Mouse (Mus musculus): ENCODE data around the gene Inf2. TPM values are rescaled to one million over a fixed set of nuclear protein-coding genes. Genes with fewer than 3 reads are reported as not detected.
A peak's percentile ranks its signal among the peaks of the same experiment; 100 is the strongest.

The Inf2 gene
- polyA plus RNA-seq, 1 experiment from 2014 or later = 4.3 TPM

GRCm38 (mm10) chr12:112546110-112546509, 42.5 kb upstream of the Inf2 start:
- DNase-seq (ENCODE audit: low spot score) (no peak), ATAC-seq (replicated peaks; ENCODE audit: low FRiP score, low TSS enrichment, low read depth) (no peak)
- H3K4me2 ChIP-seq (ENCODE audit: low read length) = no peak overlapping the region
- 0 out of 2 replicates have a peak, but pooled peaks cover 6% of the 10 kb centered on the region for H3K4me1 ChIP-seq (replicated peaks; ENCODE audit: control insufficient read depth, insufficient read depth, low read length)
- WGBS = 96% methylated on average over 8 of the region's 8 CpGs
- H3K9me3 ChIP-seq (ENCODE audit: control insufficient read depth, low read length) = no peaks in the 10 kb centered on the region
- H3K27ac ChIP-seq (ENCODE audit: low read depth) = no peak overlapping the region
- H3K9ac ChIP-seq (ENCODE audit: low read length) = no peak overlapping the region
- H3K36me3 ChIP-seq (ENCODE audit: control insufficient read depth, insufficient read depth, low read length) = no peaks in the 10 kb centered on the region
- no peak overlapping the region for H3K4me3 ChIP-seq (ENCODE audit: low read depth, low read length)
- H3K27me3 ChIP-seq (replicated peaks; ENCODE audit: control insufficient read depth, insufficient read depth, low read length) = no peaks in the 10 kb centered on the region

- H3K9ac ChIP-seq (ENCODE audit: low read length) = no peak overlapping the region
- no peak overlapping the region for H3K27ac ChIP-seq (ENCODE audit: low read depth)
- H3K9me3 ChIP-seq (ENCODE audit: control insufficient read depth, low read length) = no peaks in the 10 kb centered on the region
- H3K4me3 ChIP-seq (ENCODE audit: low read depth, low read length) = no peak overlapping the region
- H3K4me1 ChIP-seq (replicated peaks; ENCODE audit: control insufficient read depth, insufficient read depth, low read length) = 0 out of 2 replicates have a peak, but pooled peaks cover 4% of the 10 kb centered on the region
- WGBS = 95% methylated on average over 1 of the region's 1 CpGs
- ATAC-seq (replicated peaks; ENCODE audit: low FRiP score, low TSS enrichment, low read depth) (no peak), DNase-seq (ENCODE audit: low spot score) (no peak)
- H3K27me3 ChIP-seq (replicated peaks; ENCODE audit: control insufficient read depth, insufficient read depth, low read length) = no peaks in the 10 kb centered on the region
- no peak overlapping the region for H3K4me2 ChIP-seq (ENCODE audit: low read length)
- H3K36me3 ChIP-seq (ENCODE audit: control insufficient read depth, insufficient read depth, low read length) = no peaks in the 10 kb centered on the region
These were observed 39.3 kb upstream of the Inf2 start for GRCm38 (mm10) chr12:112549287-112549686.

- WGBS = 10% methylated on average over 13 of the region's 13 CpGs
- Histone ChIP-seq H3K27ac (ENCODE audit: low read depth) (no peak overlapping the region), H3K36me3 (ENCODE audit: control insufficient read depth, insufficient read depth, low read length) (no peaks in the 10 kb centered on the region), H3K9ac (ENCODE audit: low read length) (no peak overlapping the region), H3K9me3 (ENCODE audit: control insufficient read depth, low read length) (no peaks in the 10 kb centered on the region), H3K4me2 (ENCODE audit: low read length) (no peak overlapping the region), H3K4me3 (ENCODE audit: low read depth, low read length) (no peak overlapping the region), H3K27me3 (replicated peaks; ENCODE audit: control insufficient read depth, insufficient read depth, low read length) (no peaks in the 10 kb centered on the region), H3K4me1 (replicated peaks; ENCODE audit: control insufficient read depth, insufficient read depth, low read length) (0 out of 2 replicates have a peak, but pooled peaks cover 4% of the 10 kb centered on the region)
- ATAC-seq (replicated peaks; ENCODE audit: low FRiP score, low TSS enrichment, low read depth) = peak; percentile 73
- DNase-seq (ENCODE audit: low spot score) = peak; percentile 99
These were observed 36.7 kb upstream of the Inf2 start for GRCm38 (mm10) chr12:112551861-112552375.

GRCm38 (mm10) chr12:112552520-112552919, 36.1 kb upstream of the Inf2 start:
- Histone ChIP-seq H3K27ac (ENCODE audit: low read depth) (no peak overlapping the region), H3K4me1 (replicated peaks; ENCODE audit: control insufficient read depth, insufficient read depth, low read length) (0 out of 2 replicates have a peak, but pooled peaks cover 4% of the 10 kb centered on the region), H3K4me2 (ENCODE audit: low read length) (no peak overlapping the region), H3K9ac (ENCODE audit: low read length) (no peak overlapping the region), H3K27me3 (replicated peaks; ENCODE audit: control insufficient read depth, insufficient read depth, low read length) (no peaks in the 10 kb centered on the region), H3K36me3 (ENCODE audit: control insufficient read depth, insufficient read depth, low read length) (no peaks in the 10 kb centered on the region), H3K9me3 (ENCODE audit: control insufficient read depth, low read length) (no peaks in the 10 kb centered on the region), H3K4me3 (ENCODE audit: low read depth, low read length) (no peak overlapping the region)
- DNase-seq (ENCODE audit: low spot score) = no peak
- ATAC-seq (replicated peaks; ENCODE audit: low FRiP score, low TSS enrichment, low read depth) = peak; percentile 17; the same call in 1 of the 2 replicates
- 59% methylated on average over 5 of the region's 5 CpGs for WGBS

GRCm38 (mm10) chr12:112554900-112555299, 33.7 kb upstream of the Inf2 start:
- Histone ChIP-seq H3K4me1 (replicated peaks; ENCODE audit: control insufficient read depth, insufficient read depth, low read length) (0 out of 2 replicates have a peak, but pooled peaks cover 4% of the 10 kb centered on the region), H3K9me3 (ENCODE audit: control insufficient read depth, low read length) (no peaks in the 10 kb centered on the region), H3K27ac (ENCODE audit: low read depth) (no peak overlapping the region), H3K27me3 (replicated peaks; ENCODE audit: control insufficient read depth, insufficient read depth, low read length) (no peaks in the 10 kb centered on the region), H3K9ac (ENCODE audit: low read length) (no peak overlapping the region), H3K4me3 (ENCODE audit: low read depth, low read length) (no peak overlapping the region), H3K4me2 (ENCODE audit: low read length) (no peak overlapping the region), H3K36me3 (ENCODE audit: control insufficient read depth, insufficient read depth, low read length) (no peaks in the 10 kb centered on the region)
- 31% methylated on average over 12 of the region's 12 CpGs for WGBS
- DNase-seq (ENCODE audit: low spot score) (no peak), ATAC-seq (replicated peaks; ENCODE audit: low FRiP score, low TSS enrichment, low read depth) (peak; percentile 33; the same call in 1 of the 2 replicates)

- H3K9me3 ChIP-seq (ENCODE audit: control insufficient read depth, low read length) = no peaks in the 10 kb centered on the region
- 70% methylated on average over 9 of the region's 9 CpGs for WGBS
- no peak overlapping the region for H3K27ac ChIP-seq (ENCODE audit: low read depth)
- no peaks in the 10 kb centered on the region for H3K27me3 ChIP-seq (replicated peaks; ENCODE audit: control insufficient read depth, insufficient read depth, low read length)
- H3K36me3 ChIP-seq (ENCODE audit: control insufficient read depth, insufficient read depth, low read length) = no peaks in the 10 kb centered on the region
- DNase-seq (ENCODE audit: low spot score) (no peak), ATAC-seq (replicated peaks; ENCODE audit: low FRiP score, low TSS enrichment, low read depth) (no peak)
- no peak overlapping the region for H3K9ac ChIP-seq (ENCODE audit: low read length)
- no peak overlapping the region for H3K4me2 ChIP-seq (ENCODE audit: low read length)
- H3K4me1 ChIP-seq (replicated peaks; ENCODE audit: control insufficient read depth, insufficient read depth, low read length) = 0 out of 2 replicates have a peak, but pooled peaks cover 4% of the 10 kb centered on the region
- H3K4me3 ChIP-seq (ENCODE audit: low read depth, low read length) = no peak overlapping the region
These were observed 32.0 kb upstream of the Inf2 start for GRCm38 (mm10) chr12:112556531-112557060.

- 88% methylated on average over 5 of the region's 5 CpGs for WGBS
- DNase-seq (ENCODE audit: low spot score) = no peak
- H3K4me3 ChIP-seq (ENCODE audit: low read depth, low read length) = no peak overlapping the region
These were observed 31.4 kb upstream of the Inf2 start for GRCm38 (mm10) chr12:112557219-112557618.

GRCm38 (mm10) chr12:112559231-112559630, 29.4 kb upstream of the Inf2 start:
- no peak overlapping the region for H3K4me2 ChIP-seq (ENCODE audit: low read length)
- ATAC-seq (replicated peaks; ENCODE audit: low FRiP score, low TSS enrichment, low read depth) (no peak), DNase-seq (ENCODE audit: low spot score) (no peak)
- WGBS = 44% methylated on average over 3 of the region's 3 CpGs
- no peak overlapping the region for H3K9ac ChIP-seq (ENCODE audit: low read length)
- H3K4me3 ChIP-seq (ENCODE audit: low read depth, low read length) = no peak overlapping the region
- no peaks in the 10 kb centered on the region for H3K36me3 ChIP-seq (ENCODE audit: control insufficient read depth, insufficient read depth, low read length)
- no peak overlapping the region for H3K27ac ChIP-seq (ENCODE audit: low read depth)
- H3K4me1 ChIP-seq (replicated peaks; ENCODE audit: control insufficient read depth, insufficient read depth, low read length) = no peaks in the 10 kb centered on the region
- no peaks in the 10 kb centered on the region for H3K9me3 ChIP-seq (ENCODE audit: control insufficient read depth, low read length)
- no peaks in the 10 kb centered on the region for H3K27me3 ChIP-seq (replicated peaks; ENCODE audit: control insufficient read depth, insufficient read depth, low read length)

More at GRCm38 (mm10) chr12:112557219-112557618, 31.4 kb upstream of the Inf2 start:
- Histone ChIP-seq H3K4me1 (replicated peaks; ENCODE audit: control insufficient read depth, insufficient read depth, low read length) (0 out of 2 replicates have a peak, but pooled peaks cover 3% of the 10 kb centered on the region), H3K27me3 (replicated peaks; ENCODE audit: control insufficient read depth, insufficient read depth, low read length) (no peaks in the 10 kb centered on the region), H3K4me2 (ENCODE audit: low read length) (no peak overlapping the region), H3K36me3 (ENCODE audit: control insufficient read depth, insufficient read depth, low read length) (no peaks in the 10 kb centered on the region), H3K9ac (ENCODE audit: low read length) (no peak overlapping the region), H3K9me3 (ENCODE audit: control insufficient read depth, low read length) (no peaks in the 10 kb centered on the region), H3K27ac (ENCODE audit: low read depth) (no peak overlapping the region)
- ATAC-seq (replicated peaks; ENCODE audit: low FRiP score, low TSS enrichment, low read depth) = no peak

GRCm38 (mm10) chr12:112559671-112560070, 28.9 kb upstream of the Inf2 start:
- ATAC-seq (replicated peaks; ENCODE audit: low FRiP score, low TSS enrichment, low read depth) = no peak

More at GRCm38 (mm10) chr12:112559671-112560070, 28.9 kb upstream of the Inf2 start:
- Histone ChIP-seq H3K9ac (ENCODE audit: low read length) (no peak overlapping the region), H3K27ac (ENCODE audit: low read depth) (no peak overlapping the region), H3K36me3 (ENCODE audit: control insufficient read depth, insufficient read depth, low read length) (no peaks in the 10 kb centered on the region), H3K27me3 (replicated peaks; ENCODE audit: control insufficient read depth, insufficient read depth, low read length) (no peaks in the 10 kb centered on the region), H3K4me2 (ENCODE audit: low read length) (no peak overlapping the region), H3K4me1 (replicated peaks; ENCODE audit: control insufficient read depth, insufficient read depth, low read length) (no peaks in the 10 kb centered on the region), H3K4me3 (ENCODE audit: low read depth, low read length) (no peak overlapping the region), H3K9me3 (ENCODE audit: control insufficient read depth, low read length) (no peaks in the 10 kb centered on the region)
- DNase-seq (ENCODE audit: low spot score) = no peak
- 68% methylated on average over 6 of the region's 6 CpGs for WGBS

Measured in intestine, embryonic 14.5 days (tissue).